Mouse (Mus musculus): ENCODE results near the gene Adprhl2.
A peak's percentile ranks its signal among the peaks of the same experiment; 100 is the strongest.

Adprhl2 gene

GRCm38 (mm10) chr4:126321111-126321853 lies at the start of gene Adprhl2:
Adprhl2 (minus strand) TSS chr4:126321703.
- DNase-seq = peak; percentile 97

- no peak for DNase-seq
Observed at GRCm38 (mm10) chr4:126360069-126360468, 38.6 kb upstream of the Adprhl2 start.

DNA sequence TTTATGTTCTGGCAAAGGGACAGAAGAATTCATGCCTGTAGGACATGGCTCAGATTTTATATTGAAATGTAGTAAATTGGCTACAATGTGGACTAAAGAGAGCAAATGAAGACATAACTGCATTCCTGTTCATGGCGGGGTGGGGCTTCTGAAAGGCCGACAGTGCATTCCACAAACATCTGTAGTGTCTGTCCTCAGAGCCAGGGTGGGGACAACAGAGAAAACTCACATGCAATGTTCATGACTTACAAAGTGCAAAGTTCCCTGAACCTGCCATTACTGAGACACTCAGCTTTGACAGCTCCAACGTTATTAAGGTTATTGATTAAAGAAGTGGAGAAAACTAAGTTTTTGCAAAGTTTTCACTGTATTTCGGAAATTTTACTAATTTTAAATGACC lies 21.9 kb upstream of the Adprhl2 start:
- DNase-seq = no peak

DNA sequence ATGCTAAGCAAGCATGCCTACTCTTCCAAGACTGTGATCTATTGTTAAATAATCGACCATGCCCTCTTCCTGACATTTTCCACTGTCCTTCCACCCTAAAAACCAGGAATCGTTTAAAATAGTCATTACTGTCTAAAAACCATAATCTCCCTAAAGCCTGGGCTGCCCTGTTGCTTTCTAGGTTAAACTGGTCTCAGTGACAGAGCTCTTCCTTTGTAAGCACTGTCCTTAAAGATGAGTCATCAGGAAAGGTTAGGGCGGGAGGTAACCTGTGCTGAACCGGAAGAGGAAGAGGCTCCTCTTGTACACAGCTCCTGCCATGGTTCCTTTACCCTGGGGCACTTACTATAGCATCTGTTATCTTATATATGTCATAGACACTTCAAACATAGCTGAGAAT lies 18.0 kb upstream of the Adprhl2 start:
- DNase-seq = no peak

DNA sequence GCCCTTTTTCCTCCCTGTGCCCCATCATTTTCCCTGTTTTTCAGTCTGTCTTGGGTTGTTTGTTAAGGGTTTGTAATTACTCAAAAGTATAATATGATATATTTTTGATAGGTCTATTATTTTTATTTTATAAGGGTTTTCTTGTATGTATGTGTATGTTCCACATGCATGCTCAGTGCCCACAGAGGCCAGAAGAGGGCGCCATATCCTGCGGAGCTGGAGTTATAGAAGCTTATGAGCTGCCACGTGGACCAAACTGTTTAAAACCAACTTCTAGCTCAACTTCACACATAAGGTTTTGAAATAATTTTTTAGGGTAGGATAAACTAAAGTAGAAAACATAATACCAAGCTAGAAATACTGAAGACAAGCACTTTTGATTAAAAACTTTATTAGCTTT lies 10.9 kb upstream of the Adprhl2 start:
- peak; percentile 26 for DNase-seq

GRCm38 (mm10) chr4:126331751-126332150 lies 10.2 kb upstream of the Adprhl2 start:
- peak; percentile 54 for DNase-seq

DNA sequence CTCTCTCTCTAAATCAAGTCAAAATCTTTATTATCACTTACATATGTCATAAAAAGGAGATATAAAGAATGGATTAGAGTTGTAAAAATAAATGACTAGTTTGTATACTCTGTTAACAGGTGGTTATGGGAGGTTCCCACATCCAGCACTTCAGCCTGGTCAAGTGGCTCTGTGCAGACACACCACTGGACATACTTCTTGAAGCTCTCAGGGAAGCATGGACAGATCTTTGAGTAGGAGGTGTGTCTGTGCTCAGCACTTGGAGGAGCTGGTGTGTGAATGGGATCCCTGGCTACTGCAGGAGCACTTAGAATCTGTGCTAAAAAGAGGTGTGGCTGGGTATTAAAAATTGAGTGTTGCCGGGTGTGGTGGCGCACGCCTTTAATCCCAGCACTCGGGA lies 8.8 kb upstream of the Adprhl2 start:
- DNase-seq = no peak

DNA sequence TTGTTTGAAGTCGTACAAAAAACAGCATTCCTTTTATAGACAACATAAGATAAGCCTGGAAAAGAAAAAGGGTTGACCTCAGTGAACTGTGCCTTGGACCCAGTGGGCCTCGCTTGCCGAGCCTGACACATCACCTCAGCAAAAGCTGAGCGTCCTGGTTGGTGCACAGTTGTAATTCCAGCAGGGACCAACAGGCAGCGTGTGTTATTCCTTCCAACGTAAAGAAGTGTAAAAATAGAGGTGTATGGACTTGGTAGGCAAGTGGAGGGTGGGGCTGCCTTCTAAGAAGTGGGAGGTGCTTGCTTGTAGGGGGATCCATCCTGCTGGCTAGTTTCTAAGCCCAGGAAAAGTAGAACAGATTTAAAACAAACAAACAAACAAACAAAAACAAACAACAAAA lies 4.5 kb upstream of the Adprhl2 start:
- no peak for DNase-seq

DNA sequence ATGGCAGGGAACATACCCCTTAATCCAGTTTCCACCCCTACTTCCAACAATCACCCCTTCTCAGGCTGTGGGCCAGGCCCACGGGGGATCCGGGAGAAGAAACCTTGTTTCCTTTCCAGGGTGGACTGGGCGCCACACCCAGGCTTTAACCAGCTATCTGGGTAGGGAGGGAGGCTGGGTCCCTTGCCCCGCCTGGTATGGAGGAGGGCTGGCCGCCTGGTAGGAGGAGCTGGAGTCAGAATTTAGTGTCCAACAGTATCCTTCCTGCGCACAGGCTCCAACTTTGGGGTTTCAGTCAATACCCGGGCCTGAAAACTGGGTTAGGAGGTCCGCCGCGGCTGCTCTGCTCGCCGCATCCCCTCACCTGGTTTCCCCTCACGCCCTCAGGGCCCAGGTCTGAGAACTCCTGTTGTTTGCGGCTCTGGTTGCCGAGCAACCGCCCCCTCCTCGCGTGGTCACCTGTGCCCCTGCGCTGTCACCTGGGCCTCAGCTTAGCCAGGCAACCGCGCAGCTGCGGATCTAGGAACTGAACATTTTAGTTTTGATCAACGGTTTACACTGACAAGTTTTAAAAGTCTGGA lies 3.9 kb upstream of the Adprhl2 start, which contains the start of gene Tekt2:
Tekt2 (minus strand) TSS at position 408 of the 581 bp plus-strand sequence.
- peak; percentile 32 for DNase-seq

DNA sequence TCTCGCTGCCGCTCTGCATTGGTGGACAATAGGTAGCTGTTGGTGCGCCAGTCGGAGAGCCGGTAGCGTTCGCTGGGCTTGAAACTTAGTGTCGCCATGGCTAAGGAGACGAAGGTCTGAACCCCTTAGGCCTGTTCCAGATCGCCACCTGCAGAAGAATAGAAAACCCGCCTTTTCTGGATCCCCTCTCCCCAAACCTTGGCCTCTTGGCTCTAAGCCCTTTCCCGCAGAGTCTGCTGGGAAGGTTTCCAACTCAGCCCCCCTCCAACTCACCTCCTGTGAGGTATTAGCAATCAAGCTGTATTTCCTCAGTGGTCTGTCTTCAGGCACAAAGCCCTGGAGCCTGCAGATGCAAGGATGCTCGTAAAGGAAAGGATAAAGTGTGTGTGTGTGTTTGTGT lies 3.4 kb upstream of the Adprhl2 start:
- no peak for DNase-seq

DNA sequence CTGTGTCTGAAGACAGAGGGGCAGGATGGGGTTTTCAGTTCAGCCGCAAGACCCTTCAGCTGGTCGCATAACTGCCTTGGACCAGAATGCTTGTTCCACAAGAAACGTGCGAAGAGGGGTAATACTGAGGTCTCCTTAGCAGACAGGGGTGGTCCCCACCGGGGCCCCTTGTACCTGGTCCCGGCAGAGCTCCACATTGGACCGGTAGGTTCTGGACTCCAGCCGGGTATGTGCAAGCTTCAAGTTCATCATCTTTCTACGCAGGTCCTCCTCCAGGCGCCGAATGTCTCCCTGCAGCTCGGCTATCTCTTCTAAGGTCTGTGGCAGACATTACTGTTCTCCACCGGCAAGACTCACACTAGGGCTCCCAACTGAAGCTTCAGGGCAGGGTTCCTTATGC lies 1.1 kb upstream of the Adprhl2 start:
- DNase-seq = no peak

DNA sequence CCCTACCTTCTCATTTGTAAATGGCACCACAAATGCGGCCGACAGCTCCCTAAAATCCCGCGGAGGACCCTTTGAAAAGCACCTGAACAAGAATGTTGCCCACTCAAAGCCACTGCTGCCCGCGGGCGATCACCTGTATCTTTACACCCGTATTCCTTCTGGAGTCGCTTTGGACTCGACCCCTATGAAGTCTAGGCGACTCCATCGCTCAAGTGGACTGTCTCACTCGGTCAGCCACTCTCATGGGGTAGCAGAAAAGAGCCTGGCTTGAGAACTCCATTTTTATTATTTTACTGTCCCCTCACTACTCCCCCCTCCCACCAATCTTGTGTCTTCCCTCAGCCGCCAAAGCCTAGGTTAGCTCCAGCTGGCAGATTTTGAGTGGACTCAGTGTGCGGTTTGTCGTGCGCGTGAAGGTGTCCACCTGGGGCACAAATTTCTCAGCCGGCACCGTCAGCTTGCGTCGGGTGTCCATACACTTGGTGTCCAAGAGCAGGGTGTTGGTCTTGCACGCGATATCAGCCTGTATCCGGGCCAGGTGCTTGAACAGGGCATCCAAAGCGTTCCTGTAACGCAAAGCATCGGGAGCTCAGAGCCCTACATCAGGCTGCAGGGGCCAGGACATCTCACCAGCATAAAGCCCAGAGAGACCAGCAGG lies 480 bp upstream of the Adprhl2 start:
- no peak for DNase-seq

DNA sequence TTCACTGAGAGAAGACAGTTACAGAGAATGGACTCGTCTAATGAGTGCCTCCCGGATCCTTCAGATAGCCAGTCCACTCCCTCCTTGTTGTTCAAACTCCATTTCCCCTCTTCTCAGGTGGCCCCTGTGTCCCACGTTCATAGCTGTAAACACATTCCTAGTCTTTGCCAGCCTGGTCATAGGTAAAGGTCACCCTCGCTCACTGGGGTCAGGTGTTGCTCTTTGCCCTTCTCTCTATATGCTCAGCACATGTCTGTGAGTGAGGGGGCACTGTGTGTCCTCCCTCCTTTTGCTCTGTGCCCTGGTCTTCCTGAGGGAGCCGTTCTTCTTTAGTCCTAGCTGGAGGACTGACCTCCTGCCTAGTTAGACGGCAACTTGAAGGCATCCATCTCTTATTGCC lies 1.7 kb downstream of the Adprhl2 start:
- no peak for DNase-seq

DNA sequence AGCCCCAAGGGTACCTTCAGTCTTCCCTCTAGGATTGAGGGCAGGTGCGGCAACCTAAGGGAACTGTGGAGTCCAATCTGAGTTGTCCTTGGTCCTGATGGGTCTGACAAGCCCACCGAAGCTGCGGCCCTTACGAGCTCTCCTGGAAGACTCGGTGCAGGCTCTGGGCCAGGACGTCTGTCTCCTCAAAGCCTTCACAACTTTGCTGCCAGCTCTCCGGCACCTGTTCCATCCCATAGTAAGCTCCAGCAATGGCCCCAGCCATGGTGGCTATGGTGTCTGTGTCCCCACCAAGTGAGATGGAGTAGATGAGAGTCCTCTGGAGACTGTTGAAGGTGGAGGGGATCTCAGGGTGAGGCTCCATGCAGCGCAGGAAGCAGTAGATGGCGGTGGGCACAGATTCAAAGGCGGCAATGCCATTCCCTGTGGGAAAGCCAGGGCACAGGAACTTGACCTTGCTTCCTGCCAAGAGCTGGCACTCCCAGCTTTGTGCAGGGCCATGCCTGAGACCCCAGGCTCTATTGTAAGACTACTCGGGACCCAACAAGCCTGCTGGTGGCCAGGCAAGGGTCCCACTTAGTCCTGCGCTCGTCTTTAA lies 5.0 kb downstream of the Adprhl2 start:
- no peak for DNase-seq

GRCm38 (mm10) chr4:126315931-126316330 lies 5.6 kb downstream of the Adprhl2 start:
- peak; percentile 62 for DNase-seq

DNA sequence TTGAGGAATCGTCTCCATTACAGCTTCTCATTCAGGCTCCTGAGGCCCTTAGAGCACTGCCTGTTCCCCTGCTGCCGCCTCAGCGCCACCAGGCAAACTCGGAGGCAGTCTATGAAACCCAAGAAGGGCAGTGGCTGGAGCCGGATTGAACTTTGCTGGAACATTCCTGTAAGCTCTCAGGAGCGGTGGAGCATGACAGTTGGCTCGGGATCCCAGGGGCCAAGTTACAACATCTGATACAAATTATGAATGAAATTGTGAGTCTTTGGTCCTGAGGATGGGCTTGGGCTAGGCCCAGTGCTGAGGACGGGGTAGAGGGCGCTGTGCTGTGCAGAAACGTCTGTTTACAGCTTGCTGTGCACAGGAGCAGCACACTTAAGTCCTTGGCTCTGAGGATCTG lies 7.1 kb downstream of the Adprhl2 start:
- no peak for DNase-seq

GRCm38 (mm10) chr4:126313202-126313601 lies 8.3 kb downstream of the Adprhl2 start:
- DNase-seq = no peak

GRCm38 (mm10) chr4:126311566-126312200 lies 9.8 kb downstream of the Adprhl2 start:
- DNase-seq = no peak

DNA sequence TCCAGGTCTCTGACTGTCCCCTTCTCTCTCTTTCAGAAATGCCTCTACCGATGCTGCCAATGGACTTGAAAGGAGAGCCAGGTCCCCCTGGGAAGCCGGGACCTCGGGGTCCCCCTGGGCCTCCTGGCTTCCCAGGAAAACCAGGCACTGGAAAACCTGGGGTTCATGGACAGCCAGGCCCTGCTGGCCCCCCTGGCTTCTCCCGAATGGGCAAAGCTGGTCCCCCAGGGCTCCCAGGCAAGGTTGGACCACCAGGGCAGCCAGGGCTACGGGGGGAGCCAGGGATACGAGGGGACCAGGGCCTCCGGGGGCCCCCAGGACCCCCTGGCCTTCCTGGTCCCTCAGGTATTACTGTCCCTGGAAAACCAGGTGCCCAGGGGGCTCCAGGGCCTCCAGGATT lies 11.2 kb downstream of the Adprhl2 start:
- no peak for DNase-seq

- DNase-seq = peak; percentile 96
Observed at GRCm38 (mm10) chr4:126309922-126310309, 11.6 kb downstream of the Adprhl2 start.

DNA sequence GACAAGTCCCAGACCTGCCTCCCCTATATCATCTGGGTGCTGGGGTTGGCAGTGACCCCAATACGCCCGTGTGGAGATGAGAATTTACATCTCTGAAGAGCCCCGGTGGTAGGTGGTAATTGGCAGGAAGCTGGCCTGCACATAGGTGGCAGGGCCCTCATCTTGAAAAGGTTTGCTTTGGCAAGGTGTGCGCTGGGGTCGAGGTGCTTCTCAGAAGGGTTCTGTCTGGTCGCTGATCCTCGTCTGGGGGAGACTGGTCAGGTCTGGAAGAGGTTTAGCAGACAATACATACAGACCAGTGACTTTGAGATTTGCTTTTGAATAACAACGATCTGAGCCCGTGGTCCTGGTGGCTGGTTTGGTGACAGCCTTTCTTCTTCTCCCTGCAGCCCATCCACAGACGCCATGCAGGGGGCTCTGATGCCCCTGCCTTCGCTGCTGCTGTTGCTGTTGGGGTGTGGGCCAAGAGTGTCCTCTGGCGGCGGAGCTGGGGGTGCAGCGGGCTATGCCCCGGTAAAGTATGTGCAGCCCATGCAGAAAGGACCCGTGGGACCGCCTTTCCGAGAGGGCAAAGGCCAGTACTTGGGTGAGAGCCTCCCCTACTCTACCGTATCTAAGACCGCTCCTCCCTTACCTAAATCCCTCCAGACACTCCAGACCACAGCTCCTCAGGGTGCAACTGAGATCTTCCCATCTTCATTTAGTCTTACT lies 12.1 kb downstream of the Adprhl2 start:
- DNase-seq = no peak

DNA sequence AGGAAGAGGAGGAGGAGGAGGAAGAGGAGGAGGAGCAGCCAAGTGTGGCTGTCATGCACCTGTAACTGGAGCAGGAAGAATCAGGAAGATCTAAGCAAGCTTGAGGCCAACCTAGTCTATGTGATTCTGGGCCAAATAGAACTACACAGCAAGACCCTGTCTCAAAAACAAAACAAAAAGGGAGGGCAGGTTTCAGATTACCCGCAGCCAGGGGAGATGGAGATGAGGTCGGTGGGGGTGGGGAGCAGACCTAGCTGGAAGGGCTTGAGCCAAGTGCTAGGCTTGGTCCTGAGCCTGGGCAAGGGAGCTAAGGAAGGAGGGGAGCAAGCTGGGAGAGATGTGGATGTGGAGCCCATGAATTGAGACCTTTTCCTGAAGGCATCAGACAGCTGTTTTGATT lies 14.7 kb downstream of the Adprhl2 start:
- no peak for DNase-seq

GRCm38 (mm10) chr4:126306058-126306457 lies 15.4 kb downstream of the Adprhl2 start:
- DNase-seq = no peak

All from lung, postnatal 36 days (tissue).